Mouse (Mus musculus) heart, adult 18-20 months (tissue): ENCODE results near the gene Tmem50b. TPM values are rescaled to one million over a fixed set of nuclear protein-coding genes. Genes with fewer than 3 reads are reported as not detected.
"Not testable (repeated sequence)": the region's sequence is repeated elsewhere in the genome, so short reads cannot be mapped to it uniquely, and the experiment has no call there.

Experiments
- DNase-seq, 2 experiments: peaks; one replicate each; pipeline ENCODE4 v3.0.0; 2021 to 2022; ENCODE audit warnings: mixed read lengths in 1 of 2
- long read RNA-seq, 2 experiments: library from polyadenylated mRNA; stranded (forward); transcript quantifications; one replicate each; pipeline ENCODE4 v2.0.0; 2021
- total RNA-seq, 2 experiments: library from RNA; stranded (reverse); gene quantifications; 2 replicates each; pipeline ENCODE4 v1.2.3; 2021

The Tmem50b gene
- total RNA-seq, result 10 to 100 TPM; 42.4 to 46.6 TPM
- long read RNA-seq, experiment 1, transcript Tmem50b-201 (7 exons, 2,347 nt), result major isoform, 72 of 81 reads
- long read RNA-seq, experiment 1, partial matches to known transcripts, result 1 of 81 reads
- long read RNA-seq, experiment 1, other reads (novel, unspliced or antisense), result 8 of 81 reads
- long read RNA-seq, experiment 2, transcript Tmem50b-201 (7 exons, 2,347 nt), result major isoform, 28 of 36 reads
- long read RNA-seq, experiment 2, partial matches to known transcripts, result 1 of 36 reads
- long read RNA-seq, experiment 2, other reads (novel, unspliced or antisense), result 7 of 36 reads

GRCm38 (mm10) chr16:91597672-91598010 lies at the start of gene Tmem50b:
TSS of gene Tmem50b (minus strand) at chr16:91597800.
- peak; percentile 99 for DNase-seq

GRCm38 (mm10) chr16:91646681-91647419 lies 49.2 kb upstream of the Tmem50b start, which contains the start of gene Gart:
TSS of gene Gart (minus strand) at chr16:91646952.
- DNase-seq, result peak; percentile 94 to 97

- no peak for DNase-seq
These were observed 48.5 kb upstream of the Tmem50b start for GRCm38 (mm10) chr16:91645995-91646602.

- not testable (repeated sequence) for DNase-seq
These were observed 47.8 kb upstream of the Tmem50b start for GRCm38 (mm10) chr16:91645420-91645819.

- no peak for DNase-seq
These were observed 47.3 kb upstream of the Tmem50b start for GRCm38 (mm10) chr16:91644901-91645300.

- DNase-seq, result no peak
These were observed 42.6 kb upstream of the Tmem50b start for GRCm38 (mm10) chr16:91640171-91640570.

- no peak for DNase-seq
These were observed 42.0 kb upstream of the Tmem50b start for GRCm38 (mm10) chr16:91639636-91640035.

GRCm38 (mm10) chr16:91639161-91639560 lies 41.6 kb upstream of the Tmem50b start:
- no peak for DNase-seq

GRCm38 (mm10) chr16:91633641-91634040 lies 36.0 kb upstream of the Tmem50b start:
- no peak for DNase-seq

GRCm38 (mm10) chr16:91632940-91633339 lies 35.3 kb upstream of the Tmem50b start:
- DNase-seq, result no peak

- DNase-seq, result no peak
These were observed 34.8 kb upstream of the Tmem50b start for GRCm38 (mm10) chr16:91632439-91632838.

- DNase-seq, result no peak
These were observed 33.0 kb upstream of the Tmem50b start for GRCm38 (mm10) chr16:91630584-91630983.

- no peak for DNase-seq
These were observed 32.1 kb upstream of the Tmem50b start for GRCm38 (mm10) chr16:91629749-91630148.

- DNase-seq, result no peak
These were observed 31.1 kb upstream of the Tmem50b start for GRCm38 (mm10) chr16:91628673-91629072.

- no peak for DNase-seq
These were observed 30.2 kb upstream of the Tmem50b start for GRCm38 (mm10) chr16:91627831-91628230.

GRCm38 (mm10) chr16:91623074-91623473 lies 25.5 kb upstream of the Tmem50b start:
- DNase-seq, result no peak

GRCm38 (mm10) chr16:91620991-91621390 lies 23.4 kb upstream of the Tmem50b start:
- no peak for DNase-seq

GRCm38 (mm10) chr16:91620185-91620584 lies 22.6 kb upstream of the Tmem50b start:
- no peak for DNase-seq

GRCm38 (mm10) chr16:91618511-91619501 lies 21.2 kb upstream of the Tmem50b start, which contains the start of gene Dnajc28:
TSS of gene Dnajc28 (minus strand) at chr16:91619026.
- peak; percentile 89 to 90 for DNase-seq

GRCm38 (mm10) chr16:91614552-91614951 lies 17.0 kb upstream of the Tmem50b start:
- DNase-seq, result no peak

GRCm38 (mm10) chr16:91612525-91612924 lies 14.9 kb upstream of the Tmem50b start:
- DNase-seq, result no peak

GRCm38 (mm10) chr16:91611248-91611647 lies 13.6 kb upstream of the Tmem50b start:
- DNase-seq, result peak; percentile 27 to 42
